8 mouse cellular contexts compared by ENCODE assay signal in genomic region chr12:69446468-69447321, GRCm38 (mm10).
DNase-seq lines count a peak whose midpoint lies in the region; ATAC-seq and TF ChIP-seq lines count a peak whose summit lies in the region.

No protein-coding gene starts in this region.

- H3K4me2 ChIP-seq in embryonic facial prominence, embryonic 11.5 days (ENCODE audit: low read depth, low read length) = peak overlapping the region; percentile 3; the same call in 1 of the 2 replicates
- H3K4me2 ChIP-seq in heart, embryonic 11.5 days = peak overlapping the region; percentile 52

- no peak overlapping the region for H3K27ac ChIP-seq in left cerebral cortex, adult 2 months
- H3K27ac ChIP-seq in embryonic facial prominence, embryonic 11.5 days (replicated peaks; ENCODE audit: low read depth, low read length) = peak overlapping the region; percentile 67
- peak overlapping the region; percentile 46; the same call in 1 of the 2 replicates for H3K27ac ChIP-seq in heart, embryonic 11.5 days (ENCODE audit: low read depth, low read length)
- peak overlapping the region; percentile 43 for H3K27ac ChIP-seq in olfactory bulb, adult 2 months (ENCODE audit: insufficient read depth, low read depth, low read length)

- peak overlapping the region; percentile 37 for H3K9ac ChIP-seq in embryonic facial prominence, embryonic 11.5 days (replicated peaks; ENCODE audit: low read length)
- peak overlapping the region; percentile 52 for H3K9ac ChIP-seq in heart, embryonic 11.5 days (ENCODE audit: low read depth, low read length)

- no peak for TF ChIP-seq CTCF in left cerebral cortex, adult 2 months (IDR thresholded peaks at IDR 0.05)
- no peak for TF ChIP-seq CTCF in olfactory bulb, adult 2 months (IDR thresholded peaks at IDR 0.05; ENCODE audit: insufficient read depth, low read depth, low read length)

- no peak for TF ChIP-seq POLR2A in olfactory bulb, adult 2 months (IDR thresholded peaks at IDR 0.05; ENCODE audit: insufficient read depth, low read depth, low read length)

- H3K4me3 ChIP-seq in left cerebral cortex, adult 2 months = no peak overlapping the region
- no peak overlapping the region; the same call in 1 of the 2 replicates for H3K4me3 ChIP-seq in embryonic facial prominence, embryonic 11.5 days (ENCODE audit: low read depth, low read length)
- H3K4me3 ChIP-seq in heart, embryonic 11.5 days (ENCODE audit: low read depth, low read length) = no peak overlapping the region
- no peak overlapping the region for H3K4me3 ChIP-seq in olfactory bulb, adult 2 months (ENCODE audit: insufficient read depth, low read depth, low read length)

- intact Hi-C loops in left cerebral cortex, postnatal 4 days (cut with DNase I) = no loop called here
- intact Hi-C loops in left cerebral cortex, adult 2 months (cut with DNase I) = no loop called here

- peak; percentile 77 for DNase-seq in left cerebral cortex, postnatal 4 days
- DNase-seq in left cerebral cortex, adult 2 months (ENCODE audit: extremely low spot score in 1 of 2, low spot score in 2 of 2) = no peak
- DNase-seq in embryonic facial prominence, embryonic 11.5 days (ENCODE audit: low spot score) = peak; percentile 77
- DNase-seq in kidney, adult 9 months = peak; percentile 65
- DNase-seq in lung, postnatal 10 days = peak; percentile 93
- peak; percentile 42 for DNase-seq in urinary bladder, adult 2 months (ENCODE audit: low spot score)

- no peaks in the 10 kb centered on the region for H3K27me3 ChIP-seq in embryonic facial prominence, embryonic 11.5 days (ENCODE audit: control insufficient read depth, insufficient read depth, low read length)
- no peaks in the 10 kb centered on the region for H3K27me3 ChIP-seq in heart, embryonic 11.5 days (ENCODE audit: control insufficient read depth, insufficient read depth, low read length)

- peak; percentile 92 for ATAC-seq in embryonic facial prominence, embryonic 11.5 days (replicated peaks; ENCODE audit: insufficient number of reproducible peaks, low FRiP score, low TSS enrichment, low read depth)
- ATAC-seq in heart, embryonic 11.5 days (replicated peaks; ENCODE audit: insufficient number of reproducible peaks, low FRiP score, low TSS enrichment) = 0 out of 2 replicates have a peak, but pooled peaks have one; percentile 35

- H3K4me1 ChIP-seq in embryonic facial prominence, embryonic 11.5 days (ENCODE audit: control insufficient read depth, insufficient read depth, low read length) = peaks cover 5% of the 10 kb centered on the region; the same call in 1 of the 2 replicates
- H3K4me1 ChIP-seq in heart, embryonic 11.5 days (ENCODE audit: control insufficient read depth, insufficient read depth, low read length) = peaks cover 7% of the 10 kb centered on the region; the same call in 1 of the 2 replicates
- peaks cover 19% of the 10 kb centered on the region for H3K4me1 ChIP-seq in olfactory bulb, adult 2 months (ENCODE audit: control insufficient read depth, insufficient read depth, low read length)

- 31% methylated on average over 17 of the region's 17 CpGs for WGBS in embryonic facial prominence, embryonic 11.5 days
- 54% methylated on average over 17 of the region's 17 CpGs for WGBS in heart, embryonic 11.5 days (ENCODE audit: insufficient replicate concordance)
- 21% methylated on average over 17 of the region's 17 CpGs for WGBS in olfactory bulb, adult 2 months

- H3K9me3 ChIP-seq in embryonic facial prominence, embryonic 11.5 days (replicated peaks; ENCODE audit: control insufficient read depth, low read length) = no peaks in the 10 kb centered on the region
- H3K9me3 ChIP-seq in heart, embryonic 11.5 days (replicated peaks; ENCODE audit: control insufficient read depth, low read length) = no peaks in the 10 kb centered on the region

- no peaks in the 10 kb centered on the region for H3K36me3 ChIP-seq in embryonic facial prominence, embryonic 11.5 days (replicated peaks; ENCODE audit: control insufficient read depth, insufficient read depth, low read depth, low read length)
- no peaks in the 10 kb centered on the region for H3K36me3 ChIP-seq in heart, embryonic 11.5 days (ENCODE audit: control insufficient read depth, insufficient read depth, low read length)

Comparison
In these comparisons a context has a peak if more than half of its experiments do, and no peak if none do; other contexts are left out.
1. DNase-seq: peak in left cerebral cortex, postnatal 4 days (single experiment), embryonic facial prominence, embryonic 11.5 days (single experiment), kidney, adult 9 months (single experiment), lung, postnatal 10 days (single experiment) and urinary bladder, adult 2 months (single experiment); none in left cerebral cortex, adult 2 months (0 of 2).